Mouse (Mus musculus): ENCODE results near the gene Foxp1. TPM values are rescaled to one million over a fixed set of nuclear protein-coding genes. Genes with fewer than 3 reads are reported as not detected.

Foxp1 gene
- polyA plus RNA-seq, 1 experiment = 73.4 TPM

GRCm38 (mm10) chr6:99205587-99206436 is 316.7 kb downstream of the Foxp1 start:
- Histone ChIP-seq H3K4me3 (ENCODE audit: insufficient read depth, low read length) (no peak overlapping the region), H3K4me1 (ENCODE audit: control insufficient read depth, insufficient read depth, low read length) (peaks cover 27% of the 10 kb centered on the region), H3K27ac (ENCODE audit: insufficient read depth, low read depth, low read length) (peak overlapping the region; percentile 67; the same call in 1 of the 2 replicates)

GRCm38 (mm10) chr6:99204780-99205586 is 317.5 kb downstream of the Foxp1 start:
- no peak for TF ChIP-seq POLR2A (IDR thresholded peaks at IDR 0.05; ENCODE audit: borderline replicate concordance, low read depth, low read length)
- no peak for TF ChIP-seq CTCF (IDR thresholded peaks at IDR 0.05; ENCODE audit: low read depth, low read length)
- Histone ChIP-seq H3K4me1 (ENCODE audit: control insufficient read depth, insufficient read depth, low read length) (peaks cover 30% of the 10 kb centered on the region), H3K27ac (ENCODE audit: insufficient read depth, low read depth, low read length) (peak overlapping the region; percentile 90), H3K4me3 (ENCODE audit: insufficient read depth, low read length) (no peak overlapping the region)

More at GRCm38 (mm10) chr6:99205587-99206436, 316.7 kb downstream of the Foxp1 start:
- TF ChIP-seq POLR2A (IDR thresholded peaks at IDR 0.05; ENCODE audit: borderline replicate concordance, low read depth, low read length) (no peak), CTCF (IDR thresholded peaks at IDR 0.05; ENCODE audit: low read depth, low read length) (no peak)

GRCm38 (mm10) chr6:99204052-99204779 is 318.3 kb downstream of the Foxp1 start:
- Histone ChIP-seq H3K4me1 (ENCODE audit: control insufficient read depth, insufficient read depth, low read length) (peaks cover 36% of the 10 kb centered on the region), H3K27ac (ENCODE audit: insufficient read depth, low read depth, low read length) (peak overlapping the region; percentile 90), H3K4me3 (ENCODE audit: insufficient read depth, low read length) (no peak overlapping the region)
- TF ChIP-seq CTCF (IDR thresholded peaks at IDR 0.05; ENCODE audit: low read depth, low read length) = no peak
- TF ChIP-seq POLR2A (IDR thresholded peaks at IDR 0.05; ENCODE audit: borderline replicate concordance, low read depth, low read length) = no peak

GRCm38 (mm10) chr6:99203231-99203630 is 319.3 kb downstream of the Foxp1 start:
- Histone ChIP-seq H3K27ac (ENCODE audit: insufficient read depth, low read depth, low read length) (no peak overlapping the region), H3K4me1 (ENCODE audit: control insufficient read depth, insufficient read depth, low read length) (peaks cover 38% of the 10 kb centered on the region), H3K4me3 (ENCODE audit: insufficient read depth, low read length) (no peak overlapping the region)
- no peak for TF ChIP-seq POLR2A (IDR thresholded peaks at IDR 0.05; ENCODE audit: borderline replicate concordance, low read depth, low read length)
- TF ChIP-seq CTCF (IDR thresholded peaks at IDR 0.05; ENCODE audit: low read depth, low read length) = no peak

GRCm38 (mm10) chr6:99202781-99203180 is 319.7 kb downstream of the Foxp1 start:
- H3K4me3 ChIP-seq (ENCODE audit: insufficient read depth, low read length) = no peak overlapping the region
- no peak for TF ChIP-seq CTCF (IDR thresholded peaks at IDR 0.05; ENCODE audit: low read depth, low read length)
- no peak for TF ChIP-seq POLR2A (IDR thresholded peaks at IDR 0.05; ENCODE audit: borderline replicate concordance, low read depth, low read length)
- H3K27ac ChIP-seq (ENCODE audit: insufficient read depth, low read depth, low read length) = no peak overlapping the region
- peaks cover 38% of the 10 kb centered on the region for H3K4me1 ChIP-seq (ENCODE audit: control insufficient read depth, insufficient read depth, low read length)

GRCm38 (mm10) chr6:99201271-99201705 is 321.2 kb downstream of the Foxp1 start:
- Histone ChIP-seq H3K4me1 (ENCODE audit: control insufficient read depth, insufficient read depth, low read length) (peaks cover 30% of the 10 kb centered on the region), H3K4me3 (ENCODE audit: insufficient read depth, low read length) (no peak overlapping the region), H3K27ac (ENCODE audit: insufficient read depth, low read depth, low read length) (no peak overlapping the region)
- no peak for TF ChIP-seq CTCF (IDR thresholded peaks at IDR 0.05; ENCODE audit: low read depth, low read length)
- no peak for TF ChIP-seq POLR2A (IDR thresholded peaks at IDR 0.05; ENCODE audit: borderline replicate concordance, low read depth, low read length)

- H3K27ac ChIP-seq (ENCODE audit: insufficient read depth, low read depth, low read length) = no peak overlapping the region
- no peak overlapping the region for H3K4me3 ChIP-seq (ENCODE audit: insufficient read depth, low read length)
- peaks cover 24% of the 10 kb centered on the region for H3K4me1 ChIP-seq (ENCODE audit: control insufficient read depth, insufficient read depth, low read length)
- TF ChIP-seq POLR2A (IDR thresholded peaks at IDR 0.05; ENCODE audit: borderline replicate concordance, low read depth, low read length) = no peak
- no peak for TF ChIP-seq CTCF (IDR thresholded peaks at IDR 0.05; ENCODE audit: low read depth, low read length)
Observed at GRCm38 (mm10) chr6:99200656-99201055, 321.9 kb downstream of the Foxp1 start.

GRCm38 (mm10) chr6:99199277-99199676 is 323.2 kb downstream of the Foxp1 start:
- Histone ChIP-seq H3K27ac (ENCODE audit: insufficient read depth, low read depth, low read length) (no peak overlapping the region), H3K4me1 (ENCODE audit: control insufficient read depth, insufficient read depth, low read length) (peaks cover 13% of the 10 kb centered on the region), H3K4me3 (ENCODE audit: insufficient read depth, low read length) (no peak overlapping the region)
- no peak for TF ChIP-seq CTCF (IDR thresholded peaks at IDR 0.05; ENCODE audit: low read depth, low read length)
- no peak for TF ChIP-seq POLR2A (IDR thresholded peaks at IDR 0.05; ENCODE audit: borderline replicate concordance, low read depth, low read length)

GRCm38 (mm10) chr6:99193697-99194096 is 328.8 kb downstream of the Foxp1 start:
- Histone ChIP-seq H3K27ac (ENCODE audit: insufficient read depth, low read depth, low read length) (no peak overlapping the region), H3K4me3 (ENCODE audit: insufficient read depth, low read length) (no peak overlapping the region), H3K4me1 (ENCODE audit: control insufficient read depth, insufficient read depth, low read length) (peaks cover 10% of the 10 kb centered on the region)
- TF ChIP-seq CTCF (IDR thresholded peaks at IDR 0.05; ENCODE audit: low read depth, low read length) (no peak), POLR2A (IDR thresholded peaks at IDR 0.05; ENCODE audit: borderline replicate concordance, low read depth, low read length) (no peak)
